Mouse (Mus musculus) skeletal muscle tissue, adult 2 months (tissue): Measurements from ENCODE around the gene Zim1.

Experiments used
- DNase-seq: peaks from one replicate; pipeline ENCODE4 v3.0.0-alpha.2; 2012; ENCODE audit warnings: low read depth, low spot score

Zim1 gene

DNA sequence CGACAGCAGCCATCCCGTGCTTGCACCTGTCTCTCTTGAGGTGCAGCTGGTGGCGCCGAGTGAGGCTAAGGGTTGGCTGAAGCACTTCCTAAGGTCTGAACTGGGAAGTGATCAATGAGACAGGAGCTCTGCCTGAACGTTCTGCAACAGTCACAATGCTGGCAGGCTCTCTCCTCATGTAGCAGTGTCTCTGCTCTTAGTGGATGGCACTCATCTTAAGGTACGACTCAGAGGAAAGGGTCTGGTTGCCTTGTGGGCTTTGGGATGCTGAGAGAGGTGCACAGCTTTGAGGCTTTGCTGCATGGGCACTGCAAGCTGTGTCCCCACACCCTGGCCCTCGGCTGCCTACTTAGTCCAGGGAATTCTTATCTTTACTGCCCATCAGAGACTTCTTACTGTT is 45.0 kb downstream of the Zim1 start:
- no peak for DNase-seq

GRCm38 (mm10) chr7:6650526-6650925 is 45.7 kb downstream of the Zim1 start:
- DNase-seq: no peak

DNA sequence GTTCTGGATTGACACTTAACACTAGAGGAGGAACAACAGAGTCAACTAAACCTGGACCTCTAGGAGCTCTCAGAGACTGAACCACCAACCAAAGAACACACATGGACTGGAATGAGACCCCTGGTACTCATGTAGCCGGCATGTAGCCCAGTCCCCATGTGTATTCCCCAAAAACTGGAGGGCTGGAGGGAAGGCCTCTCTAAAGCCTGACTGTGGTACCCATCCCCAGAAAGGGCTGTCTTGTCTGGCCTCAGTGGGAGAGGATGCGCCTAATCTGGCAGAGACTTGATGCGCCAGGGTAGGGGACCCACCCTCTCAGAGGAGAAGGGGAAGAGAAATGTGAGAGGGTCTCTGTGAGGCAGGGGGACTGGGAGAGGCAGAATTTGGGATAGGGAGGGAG is 50.4 kb downstream of the Zim1 start:
- DNase-seq: no peak

- no peak for DNase-seq
Measured at GRCm38 (mm10) chr7:6638076-6638475, 58.2 kb downstream of the Zim1 start.

DNA sequence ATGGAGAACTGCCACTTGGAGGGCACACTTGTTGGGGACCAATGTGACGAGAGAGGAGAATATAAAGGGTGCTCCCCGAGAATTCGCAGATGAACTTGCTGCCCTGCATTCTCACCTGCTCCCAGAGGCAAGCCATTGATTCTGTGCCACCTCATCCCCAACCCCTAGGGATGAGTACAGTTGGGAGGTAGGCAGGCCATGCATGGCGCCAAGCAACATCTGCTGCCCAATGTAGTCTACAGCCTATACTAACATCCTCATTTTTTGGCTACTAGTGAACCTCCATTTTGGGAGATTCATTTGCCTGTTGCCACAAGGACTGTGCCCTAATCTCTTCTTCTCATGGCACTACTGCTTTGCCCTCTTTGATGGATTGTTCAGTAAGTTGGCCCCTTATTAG is 59.5 kb downstream of the Zim1 start:
- no peak for DNase-seq

- DNase-seq: no peak
Measured at GRCm38 (mm10) chr7:6635831-6636230, 60.4 kb downstream of the Zim1 start.
